Mouse (Mus musculus) neural tube, embryonic 15.5 days (tissue): ENCODE data around the gene Cln5. TPM values are rescaled to one million over a fixed set of nuclear protein-coding genes. Genes with fewer than 3 reads are reported as not detected.

Experiments
- ATAC-seq: fragments of 200-750 bp; cut with Nextera tagmentation; 2 replicates; pipeline ENCODE4 v1.8.0; 2017; ENCODE audit warnings: mild to moderate bottlenecking, moderate TSS enrichment, moderate library complexity; ENCODE audit not compliant: low FRiP score
- H3K27ac ChIP-seq: fragments of 300-500 bp; sonication (generic); replicated peaks from 2 replicates; pipeline ENCODE4 v1.5.1; 2015; ENCODE audit warnings: mild to moderate bottlenecking, inconsistent platforms
- H3K27me3 ChIP-seq: fragments of 300-500 bp; sonication (generic); replicated peaks from 2 replicates; pipeline ENCODE4 v1.6.1; 2015; ENCODE audit warnings: inconsistent platforms
- H3K36me3 ChIP-seq: fragments of 300-500 bp; sonication (generic); 2 replicates; pipeline ENCODE4 v1.6.1; 2015; ENCODE audit warnings: inconsistent platforms
- H3K4me1 ChIP-seq: fragments of 300-500 bp; sonication (generic); 2 replicates; pipeline ENCODE4 v1.6.1; 2015; ENCODE audit warnings: inconsistent platforms
- H3K4me2 ChIP-seq: fragments of 300-500 bp; sonication (generic); 2 replicates; pipeline ENCODE4 v1.6.1; 2015; ENCODE audit warnings: inconsistent platforms, mild to moderate bottlenecking, moderate library complexity
- H3K4me3 ChIP-seq: fragments of 300-500 bp; sonication (generic); replicated peaks from 2 replicates; pipeline ENCODE4 v1.5.1; 2015; ENCODE audit warnings: mild to moderate bottlenecking, inconsistent platforms
- H3K9ac ChIP-seq: fragments of 300-500 bp; sonication (generic); replicated peaks from 2 replicates; pipeline ENCODE4 v1.6.1; 2015; ENCODE audit warnings: mild to moderate bottlenecking, inconsistent platforms
- H3K9me3 ChIP-seq: fragments of 300-500 bp; sonication (generic); replicated peaks from 2 replicates; pipeline ENCODE4 v1.6.1; 2016; ENCODE audit warnings: inconsistent platforms
- WGBS: fragments of 180-500 bp; shearing (Covaris S2); methylation state at CpG from one replicate; pipeline ENCODE4 v1.1.7; 2015; ENCODE audit warnings: mixed read lengths; 5-methylcytosine and 5-hydroxymethylcytosine counted together
- polyA plus RNA-seq: library from polyadenylated mRNA; unstranded; fragments of >200 nt; fragmentation: Nextera tagmentation; extraction: Ambion mirVana; gene quantifications from 2 replicates; pipeline ENCODE4 v1.2.1, GENCODE M21; 2015

The Cln5 gene
- polyA plus RNA-seq, 1 experiment from 2014 or later: 12.9 TPM

DNA sequence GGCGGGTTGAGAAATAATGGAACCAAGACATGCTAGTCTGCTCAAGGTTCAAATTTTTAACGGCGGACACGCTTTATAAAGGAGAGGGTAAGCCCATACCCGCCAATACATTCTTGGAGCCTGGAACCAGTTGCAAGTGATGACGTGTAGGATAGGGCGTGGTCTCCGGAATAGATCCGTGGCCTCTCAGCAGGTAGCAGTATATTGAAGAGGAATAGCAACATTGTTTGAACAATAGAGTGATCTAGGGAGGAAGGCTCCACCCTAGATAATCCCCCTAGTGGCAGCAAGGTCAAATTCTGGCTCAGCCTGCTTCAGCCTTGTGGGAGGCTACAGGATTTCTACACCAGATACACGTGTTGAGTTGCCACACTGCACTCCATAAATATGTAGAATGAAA lies 10.5 kb upstream of the Cln5 start:
- H3K36me3 ChIP-seq: no peaks in the 10 kb centered on the region
- ATAC-seq: no peak
- H3K4me3 ChIP-seq: no peak overlapping the region
- no peaks in the 10 kb centered on the region for H3K27me3 ChIP-seq
- WGBS: 81% methylated on average over 10 of the region's 10 CpGs
- no peak overlapping the region for H3K4me2 ChIP-seq
- no peak overlapping the region for H3K27ac ChIP-seq
- no peak overlapping the region for H3K9ac ChIP-seq
- H3K9me3 ChIP-seq: no peaks in the 10 kb centered on the region
- H3K4me1 ChIP-seq: no peaks in the 10 kb centered on the region

DNA sequence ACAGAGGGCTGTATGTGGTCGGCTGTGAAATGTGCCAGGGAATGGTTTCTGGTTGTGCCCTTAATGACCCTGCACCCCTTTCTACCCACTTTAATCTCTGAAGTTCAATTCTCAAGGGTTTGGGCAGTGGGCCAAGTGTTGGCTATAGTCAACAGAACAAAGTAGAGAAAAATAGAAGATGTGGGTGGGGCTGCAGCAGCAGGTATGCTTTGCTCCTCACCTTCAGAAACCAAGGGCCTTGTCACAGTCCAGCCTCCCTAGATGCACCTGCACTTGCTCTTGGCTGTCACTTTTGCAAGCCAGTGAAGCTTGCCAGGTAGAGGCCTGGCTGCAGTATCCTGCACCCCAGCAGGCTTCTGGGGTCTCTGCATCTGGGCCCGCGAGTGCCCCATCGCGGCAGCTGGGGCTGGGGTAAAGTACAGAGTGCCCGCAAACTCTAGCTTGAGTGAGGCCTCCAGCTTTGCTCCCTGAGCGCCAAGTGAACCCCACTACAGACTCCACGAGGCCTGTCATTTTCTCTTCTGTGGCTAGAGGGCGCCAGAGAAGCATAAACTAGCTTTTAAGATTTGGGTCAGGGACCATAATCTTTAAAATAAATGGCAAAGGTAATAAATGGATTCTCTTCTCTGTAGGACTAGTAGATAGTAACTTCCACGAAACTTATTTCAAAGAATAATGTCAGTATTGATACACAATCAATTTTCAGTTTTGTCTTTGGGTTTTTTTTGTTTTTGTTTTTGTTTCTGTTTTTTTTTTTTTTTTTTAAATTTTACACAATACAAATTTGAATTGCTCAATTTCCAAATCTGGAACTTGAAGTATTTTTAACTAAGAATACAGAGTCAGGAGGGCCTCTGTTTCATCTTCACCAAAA lies 4.5 kb upstream of the Cln5 start:
- no peak overlapping the region for H3K9ac ChIP-seq
- no peaks in the 10 kb centered on the region for H3K9me3 ChIP-seq
- no peak overlapping the region for H3K27ac ChIP-seq
- H3K36me3 ChIP-seq: no peaks in the 10 kb centered on the region
- no peak overlapping the region for H3K4me3 ChIP-seq
- 10% methylated on average over 10 of the region's 10 CpGs for WGBS
- peaks cover 10% of the 10 kb centered on the region for H3K4me1 ChIP-seq
- ATAC-seq: no peak
- H3K27me3 ChIP-seq: no peaks in the 10 kb centered on the region
- H3K4me2 ChIP-seq: no peak overlapping the region

- H3K9ac ChIP-seq: peak overlapping the region; percentile 63
- H3K4me3 ChIP-seq: peak overlapping the region; percentile 69
- H3K9me3 ChIP-seq: no peaks in the 10 kb centered on the region
- H3K4me1 ChIP-seq: peaks cover 15% of the 10 kb centered on the region
- WGBS: 17% methylated on average over 12 of the region's 12 CpGs
- H3K27me3 ChIP-seq: no peaks in the 10 kb centered on the region
- ATAC-seq: peak; percentile 70; the same call in 1 of the 2 replicates
- H3K27ac ChIP-seq: peak overlapping the region; percentile 82
- peak overlapping the region; percentile 87 for H3K4me2 ChIP-seq
- peaks cover 7% of the 10 kb centered on the region; the same call in 1 of the 2 replicates for H3K36me3 ChIP-seq
These were observed 552 bp upstream of the Cln5 start for GRCm38 (mm10) chr14:103069465-103069863.

DNA sequence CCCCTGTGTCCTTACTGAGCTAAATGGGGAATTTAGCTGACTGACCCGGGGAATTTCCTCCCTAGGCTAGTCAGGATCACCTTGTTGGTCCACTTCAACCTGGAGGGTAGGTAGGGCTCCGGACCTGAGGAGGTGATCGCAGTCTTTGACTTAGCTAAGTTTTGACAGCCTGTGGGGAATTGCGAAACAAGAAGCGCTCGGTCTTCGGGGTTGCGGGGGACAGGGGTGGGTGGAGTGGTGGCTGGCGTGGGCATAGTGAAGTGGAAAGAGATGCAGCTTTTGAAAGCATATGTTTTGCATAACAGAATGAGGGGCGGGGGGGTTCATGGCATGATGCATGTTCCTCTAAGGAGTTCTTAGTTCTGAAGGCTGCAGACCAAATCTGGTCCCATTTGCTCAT lies 774 bp downstream of the Cln5 start:
- Histone ChIP-seq H3K27ac (peak overlapping the region; percentile 82; the same call in 1 of the 2 replicates), H3K4me2 (peak overlapping the region; percentile 87), H3K27me3 (no peaks in the 10 kb centered on the region), H3K9ac (peak overlapping the region; percentile 63), H3K36me3 (peaks cover 7% of the 10 kb centered on the region; the same call in 1 of the 2 replicates), H3K4me1 (peaks cover 13% of the 10 kb centered on the region), H3K9me3 (no peaks in the 10 kb centered on the region), H3K4me3 (peak overlapping the region; percentile 69)
- 5% methylated on average over 10 of the region's 10 CpGs for whole genome bisulfite sequencing
- no peak for ATAC-seq

DNA sequence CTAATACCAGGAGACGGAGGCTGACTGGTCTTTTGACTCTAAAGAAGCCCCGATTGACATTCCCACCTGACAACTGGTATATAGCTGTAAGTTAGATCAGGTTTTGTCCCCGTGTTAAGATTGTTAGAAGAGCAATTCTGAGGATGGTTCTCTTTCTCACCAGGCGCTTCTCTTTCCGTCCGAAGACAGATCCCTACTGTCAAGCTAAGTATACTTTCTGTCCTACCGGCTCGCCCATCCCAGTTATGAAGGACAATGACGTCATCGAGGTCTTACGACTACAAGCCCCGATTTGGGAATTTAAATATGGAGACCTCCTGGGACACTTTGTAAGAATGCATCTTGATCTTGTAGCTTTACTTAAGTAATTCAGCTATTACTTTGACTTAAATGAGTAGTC lies 1.5 kb downstream of the Cln5 start:
- Histone ChIP-seq H3K4me1 (peaks cover 13% of the 10 kb centered on the region), H3K36me3 (peaks cover 7% of the 10 kb centered on the region; the same call in 1 of the 2 replicates), H3K4me2 (no peak overlapping the region), H3K27ac (no peak overlapping the region), H3K9me3 (no peaks in the 10 kb centered on the region), H3K9ac (no peak overlapping the region), H3K27me3 (no peaks in the 10 kb centered on the region), H3K4me3 (no peak overlapping the region)
- no peak for ATAC-seq
- WGBS: 92% methylated on average over 12 of the region's 12 CpGs

DNA sequence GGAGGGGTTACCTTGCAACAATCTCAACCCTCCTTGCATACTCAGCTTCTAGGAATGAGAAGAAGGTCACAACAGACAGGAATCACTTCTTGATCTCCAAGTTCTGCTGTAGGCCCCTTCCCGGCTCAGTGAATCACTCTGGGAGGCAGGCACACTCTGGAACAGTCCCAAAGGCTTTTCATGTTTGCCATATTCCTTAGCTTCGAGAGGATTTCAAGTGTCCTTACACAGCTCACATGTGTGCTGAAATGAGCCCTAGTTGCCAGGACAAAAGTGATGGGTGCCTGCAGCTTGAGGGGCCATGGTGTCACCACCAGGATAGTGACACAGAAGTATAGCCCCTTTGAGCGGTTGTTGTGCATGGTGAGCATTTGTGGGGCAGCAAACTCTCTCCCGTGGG lies 2.7 kb downstream of the Cln5 start:
- no peak for ATAC-seq
- Histone ChIP-seq H3K4me3 (no peak overlapping the region), H3K27ac (no peak overlapping the region), H3K9ac (no peak overlapping the region), H3K36me3 (peaks cover 13% of the 10 kb centered on the region; the same call in 1 of the 2 replicates), H3K4me2 (no peak overlapping the region), H3K9me3 (no peaks in the 10 kb centered on the region), H3K27me3 (no peaks in the 10 kb centered on the region), H3K4me1 (peaks cover 13% of the 10 kb centered on the region)
- WGBS: 94% methylated on average over 4 of the region's 4 CpGs

GRCm38 (mm10) chr14:103073825-103074224 lies 3.8 kb downstream of the Cln5 start:
- Histone ChIP-seq H3K4me2 (no peak overlapping the region), H3K4me1 (peaks cover 13% of the 10 kb centered on the region), H3K9ac (no peak overlapping the region), H3K9me3 (no peaks in the 10 kb centered on the region), H3K36me3 (peaks cover 13% of the 10 kb centered on the region; the same call in 1 of the 2 replicates), H3K4me3 (no peak overlapping the region), H3K27ac (no peak overlapping the region), H3K27me3 (no peaks in the 10 kb centered on the region)
- ATAC-seq: no peak
- WGBS: 80% methylated on average over 8 of the region's 8 CpGs

- Histone ChIP-seq H3K9ac (no peak overlapping the region), H3K36me3 (peaks cover 13% of the 10 kb centered on the region; the same call in 1 of the 2 replicates), H3K4me1 (peaks cover 13% of the 10 kb centered on the region), H3K4me2 (no peak overlapping the region), H3K9me3 (no peaks in the 10 kb centered on the region), H3K27ac (no peak overlapping the region), H3K27me3 (no peaks in the 10 kb centered on the region), H3K4me3 (no peak overlapping the region)
- ATAC-seq: no peak
- 72% methylated on average over 7 of the region's 7 CpGs for WGBS
These were observed 5.2 kb downstream of the Cln5 start for GRCm38 (mm10) chr14:103075166-103075565.

DNA sequence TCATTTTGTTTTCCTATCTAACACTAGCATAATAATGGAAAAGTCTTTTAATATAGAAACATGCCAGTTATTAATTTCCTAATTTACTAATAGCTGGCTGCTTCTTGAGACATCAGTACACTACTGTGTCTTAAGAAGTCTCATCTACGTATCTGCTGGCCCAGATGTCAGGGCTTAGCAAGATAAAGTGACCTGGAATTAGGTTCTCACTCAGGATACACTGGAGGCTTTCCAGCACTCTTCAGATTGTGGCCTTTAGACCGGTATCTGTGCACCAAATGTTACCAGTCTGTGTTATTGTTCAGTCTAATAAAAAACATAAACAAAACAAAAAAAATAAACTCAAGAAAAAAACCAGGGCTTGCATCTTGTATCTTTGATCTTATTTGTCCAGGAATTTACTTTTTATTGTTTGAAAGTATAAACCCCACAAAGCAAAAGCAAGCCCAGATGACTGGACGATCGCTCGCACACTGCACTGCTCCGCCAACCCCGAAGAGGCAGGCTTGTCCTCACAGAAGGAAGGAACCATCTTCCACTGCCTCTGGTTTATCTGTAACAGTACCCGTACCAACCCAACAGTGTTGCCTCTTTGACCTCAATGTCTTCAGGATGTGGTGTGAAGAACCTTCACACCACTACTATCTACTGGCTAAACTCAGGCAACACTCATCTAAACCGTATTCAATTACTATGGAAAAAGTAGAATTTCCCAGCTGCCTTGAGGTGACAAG lies 7.4 kb downstream of the Cln5 start:
- no peak for ATAC-seq
- H3K4me3 ChIP-seq: no peak overlapping the region
- 90% methylated on average over 9 of the region's 9 CpGs for WGBS
- no peak overlapping the region for H3K9ac ChIP-seq
- H3K4me1 ChIP-seq: 0 out of 2 replicates have a peak, but pooled peaks cover 6% of the 10 kb centered on the region
- no peaks in the 10 kb centered on the region for H3K9me3 ChIP-seq
- no peak overlapping the region for H3K4me2 ChIP-seq
- H3K27ac ChIP-seq: no peak overlapping the region
- peaks cover 13% of the 10 kb centered on the region; the same call in 1 of the 2 replicates for H3K36me3 ChIP-seq
- no peaks in the 10 kb centered on the region for H3K27me3 ChIP-seq

GRCm38 (mm10) chr14:103078006-103078912 lies 8.2 kb downstream of the Cln5 start:
- no peak for ATAC-seq

More at GRCm38 (mm10) chr14:103078006-103078912, 8.2 kb downstream of the Cln5 start:
- Histone ChIP-seq H3K4me3 (no peak overlapping the region), H3K9ac (no peak overlapping the region), H3K4me1 (0 out of 2 replicates have a peak, but pooled peaks cover 6% of the 10 kb centered on the region), H3K27me3 (no peaks in the 10 kb centered on the region), H3K36me3 (peaks cover 14% of the 10 kb centered on the region), H3K27ac (no peak overlapping the region), H3K4me2 (no peak overlapping the region), H3K9me3 (no peaks in the 10 kb centered on the region)
- WGBS: 80% methylated on average over 16 of the region's 16 CpGs
